Mouse (Mus musculus): ENCODE results near the gene Tspan7.

The Tspan7 gene

GRCm38 (mm10) chrX:10484872-10485569, at the start of gene Tspan7:
Tspan7 (plus strand) TSS chrX:10485158.
- DNase-seq (ENCODE audit: low spot score in 2 of 2): peak; percentile 18 to 35

- peak; percentile 9 to 27 for DNase-seq (ENCODE audit: low spot score in 2 of 2)
Measured at GRCm38 (mm10) chrX:10449323-10449980, 35.5 kb upstream of the Tspan7 start.

GRCm38 (mm10) chrX:10450143-10451060, 34.6 kb upstream of the Tspan7 start:
- DNase-seq (ENCODE audit: low spot score in 2 of 2): no peak

GRCm38 (mm10) chrX:10453798-10454197, 31.2 kb upstream of the Tspan7 start:
- DNase-seq (ENCODE audit: low spot score in 2 of 2): no peak

- DNase-seq (ENCODE audit: low spot score in 2 of 2): no peak
Measured at GRCm38 (mm10) chrX:10457256-10457655, 27.7 kb upstream of the Tspan7 start.

GRCm38 (mm10) chrX:10477088-10477487, 7.9 kb upstream of the Tspan7 start:
- DNase-seq (ENCODE audit: low spot score in 2 of 2): no peak

GRCm38 (mm10) chrX:10479031-10479886, 5.7 kb upstream of the Tspan7 start:
- DNase-seq (ENCODE audit: low spot score in 2 of 2): no peak

- DNase-seq (ENCODE audit: low spot score in 2 of 2): no peak
Measured at GRCm38 (mm10) chrX:10479943-10480342, 5.0 kb upstream of the Tspan7 start.

- DNase-seq (ENCODE audit: low spot score in 2 of 2): peak; percentile 53 to 74
Measured at GRCm38 (mm10) chrX:10485664-10486211, 780 bp downstream of the Tspan7 start.

GRCm38 (mm10) chrX:10498580-10498979, 13.6 kb downstream of the Tspan7 start:
- DNase-seq (ENCODE audit: low spot score in 2 of 2): no peak

GRCm38 (mm10) chrX:10502616-10503015, 17.7 kb downstream of the Tspan7 start:
- no peak for DNase-seq (ENCODE audit: low spot score in 2 of 2)

GRCm38 (mm10) chrX:10514417-10514816, 29.5 kb downstream of the Tspan7 start:
- DNase-seq (ENCODE audit: low spot score in 2 of 2): no peak

GRCm38 (mm10) chrX:10514971-10515370, 30.0 kb downstream of the Tspan7 start:
- no peak for DNase-seq (ENCODE audit: low spot score in 2 of 2)

GRCm38 (mm10) chrX:10516448-10516847, 31.5 kb downstream of the Tspan7 start:
- no peak for DNase-seq (ENCODE audit: low spot score in 2 of 2)

GRCm38 (mm10) chrX:10516925-10517324, 32.0 kb downstream of the Tspan7 start:
- no peak for DNase-seq (ENCODE audit: low spot score in 2 of 2)

GRCm38 (mm10) chrX:10517756-10518155, 32.8 kb downstream of the Tspan7 start:
- no peak for DNase-seq (ENCODE audit: low spot score in 2 of 2)

GRCm38 (mm10) chrX:10518510-10518909, 33.6 kb downstream of the Tspan7 start:
- DNase-seq (ENCODE audit: low spot score in 2 of 2): no peak

GRCm38 (mm10) chrX:10535450-10535849, 50.5 kb downstream of the Tspan7 start:
- no peak for DNase-seq (ENCODE audit: low spot score in 2 of 2)

- DNase-seq (ENCODE audit: low spot score in 2 of 2): no peak
Measured at GRCm38 (mm10) chrX:10539009-10539408, 54.1 kb downstream of the Tspan7 start.

- DNase-seq (ENCODE audit: low spot score in 2 of 2): no peak
Measured at GRCm38 (mm10) chrX:10539482-10540166, 54.7 kb downstream of the Tspan7 start.
